Mouse (Mus musculus): ENCODE data around the gene Camta1. TPM values are rescaled to one million over a fixed set of nuclear protein-coding genes. Genes with fewer than 3 reads are reported as not detected.

Camta1 gene
- polyA plus RNA-seq, 1 experiment = 1.8 TPM

- H3K9me3 ChIP-seq (ENCODE audit: control insufficient read depth, low read length) = no peaks in the 10 kb centered on the region
- no peaks in the 10 kb centered on the region for H3K27me3 ChIP-seq (ENCODE audit: control insufficient read depth)
- no peak overlapping the region for H3K4me3 ChIP-seq (replicated peaks)
- no peaks in the 10 kb centered on the region for H3K36me3 ChIP-seq (ENCODE audit: control insufficient read depth)
- no peaks in the 10 kb centered on the region for H3K4me1 ChIP-seq (ENCODE audit: control insufficient read depth)
- TF ChIP-seq GATA1 (IDR thresholded peaks at IDR 0.05; ENCODE audit: low read length) = no peak
- TF ChIP-seq TAL1 (IDR thresholded peaks at IDR 0.05; ENCODE audit: low read length) = no peak
Observed at GRCm38 (mm10) chr4:150944707-150945106, 917.0 kb downstream of the Camta1 start.

DNA sequence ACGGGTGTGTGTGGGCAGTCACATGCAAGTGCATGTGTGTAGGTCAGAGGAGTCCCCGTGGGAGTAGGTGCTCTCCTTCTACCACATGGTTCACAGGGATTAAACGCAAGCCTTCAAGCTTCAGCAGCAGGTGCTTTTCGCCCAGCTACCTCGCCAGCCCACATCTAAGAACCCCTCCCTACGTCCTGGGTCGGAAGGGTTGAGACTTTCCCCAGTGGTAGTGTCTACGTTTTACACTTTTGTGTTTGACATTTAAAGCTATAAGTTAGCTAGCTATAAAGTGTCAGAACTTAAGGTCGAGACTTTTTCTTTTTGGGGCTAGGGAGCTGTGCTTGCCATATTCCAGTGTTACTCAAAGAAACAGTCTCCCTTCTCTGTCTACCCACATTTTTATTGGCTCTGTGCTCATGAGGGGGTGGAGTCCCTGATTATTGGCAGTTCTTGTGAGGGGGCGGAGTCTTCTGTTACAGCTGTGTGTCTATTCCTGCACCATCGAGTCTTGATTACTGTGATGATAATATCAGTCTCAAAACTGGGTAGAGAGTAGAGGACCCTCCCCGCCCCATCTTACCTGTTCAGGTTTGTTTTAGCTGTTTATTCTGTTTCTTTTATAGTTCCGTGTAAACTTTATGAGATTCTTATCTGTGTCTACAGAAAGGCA is 921.6 kb downstream of the Camta1 start:
- no peaks in the 10 kb centered on the region for H3K27me3 ChIP-seq (ENCODE audit: control insufficient read depth)
- no peaks in the 10 kb centered on the region for H3K9me3 ChIP-seq (ENCODE audit: control insufficient read depth, low read length)
- no peaks in the 10 kb centered on the region for H3K4me1 ChIP-seq (ENCODE audit: control insufficient read depth)
- H3K4me3 ChIP-seq (replicated peaks) = no peak overlapping the region
- H3K36me3 ChIP-seq (ENCODE audit: control insufficient read depth) = no peaks in the 10 kb centered on the region
- TF ChIP-seq TAL1 (IDR thresholded peaks at IDR 0.05; ENCODE audit: low read length) (no peak), GATA1 (IDR thresholded peaks at IDR 0.05; ENCODE audit: low read length) (no peak)

DNA sequence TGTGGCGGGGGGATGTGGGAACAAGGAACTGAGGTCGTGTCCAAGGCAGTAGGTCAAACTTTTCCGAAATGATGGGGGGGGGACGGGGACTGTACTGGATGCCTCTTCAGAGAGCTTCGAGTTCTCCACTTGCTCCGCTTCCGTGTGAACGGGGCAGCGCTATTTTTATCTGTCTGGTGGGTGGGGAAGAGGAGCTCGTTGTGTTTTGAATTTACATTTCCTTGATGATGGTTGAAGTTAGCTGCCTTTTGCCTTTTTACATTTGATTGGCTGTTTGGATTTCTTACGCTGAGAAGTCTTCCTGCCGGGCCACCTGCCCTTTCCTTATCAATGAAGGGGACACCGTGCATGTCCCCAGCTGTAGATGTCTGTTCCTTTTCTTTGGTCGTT is 923.6 kb downstream of the Camta1 start:
- Histone ChIP-seq H3K4me1 (ENCODE audit: control insufficient read depth) (no peaks in the 10 kb centered on the region), H3K4me3 (replicated peaks) (no peak overlapping the region), H3K9me3 (ENCODE audit: control insufficient read depth, low read length) (no peaks in the 10 kb centered on the region), H3K27me3 (ENCODE audit: control insufficient read depth) (no peaks in the 10 kb centered on the region), H3K36me3 (ENCODE audit: control insufficient read depth) (no peaks in the 10 kb centered on the region)
- TF ChIP-seq GATA1 (IDR thresholded peaks at IDR 0.05; ENCODE audit: low read length) = no peak
- no peak for TF ChIP-seq TAL1 (IDR thresholded peaks at IDR 0.05; ENCODE audit: low read length)

DNA sequence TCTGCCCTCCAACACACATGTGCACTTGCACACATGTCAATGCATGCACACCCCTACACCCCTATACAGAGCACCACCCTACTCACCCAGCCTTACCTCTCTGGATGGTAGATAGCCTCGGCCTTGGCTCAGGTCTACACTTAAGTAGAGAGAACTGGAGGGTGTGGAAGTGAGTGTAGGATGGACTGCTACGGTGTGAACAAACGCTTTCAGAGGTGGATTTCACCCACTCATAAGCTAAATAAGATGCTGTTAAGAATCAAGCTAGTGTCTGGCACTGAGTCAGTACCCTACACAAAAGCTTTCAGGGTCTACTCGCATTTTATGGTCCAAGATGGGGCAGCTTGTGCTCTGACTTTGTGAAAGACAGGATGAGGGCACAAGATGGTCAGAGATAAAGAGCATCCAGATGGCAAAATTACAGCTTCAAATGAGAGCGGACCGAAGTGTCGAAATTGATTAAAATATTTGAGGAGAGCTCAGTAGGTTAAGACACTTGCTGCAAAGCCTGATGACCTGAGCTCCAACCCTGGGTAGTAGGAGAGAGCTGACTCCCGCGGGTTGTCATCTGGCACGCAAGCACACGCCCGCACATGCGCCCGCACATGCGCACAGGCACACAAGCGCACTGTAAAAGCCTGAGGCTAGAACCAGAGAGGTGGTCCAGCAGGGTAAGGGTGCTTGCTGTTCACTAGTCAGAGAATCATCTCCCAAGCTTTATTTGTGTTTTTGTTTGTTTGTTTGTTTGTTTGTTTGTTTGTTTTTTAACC is 924.2 kb downstream of the Camta1 start:
- H3K4me3 ChIP-seq (replicated peaks) = no peak overlapping the region
- H3K9me3 ChIP-seq (ENCODE audit: control insufficient read depth, low read length) = no peaks in the 10 kb centered on the region
- H3K4me1 ChIP-seq (ENCODE audit: control insufficient read depth) = no peaks in the 10 kb centered on the region
- H3K27me3 ChIP-seq (ENCODE audit: control insufficient read depth) = no peaks in the 10 kb centered on the region
- TF ChIP-seq GATA1 (IDR thresholded peaks at IDR 0.05; ENCODE audit: low read length) = no peak
- TF ChIP-seq TAL1 (IDR thresholded peaks at IDR 0.05; ENCODE audit: low read length) = no peak
- no peaks in the 10 kb centered on the region for H3K36me3 ChIP-seq (ENCODE audit: control insufficient read depth)

DNA sequence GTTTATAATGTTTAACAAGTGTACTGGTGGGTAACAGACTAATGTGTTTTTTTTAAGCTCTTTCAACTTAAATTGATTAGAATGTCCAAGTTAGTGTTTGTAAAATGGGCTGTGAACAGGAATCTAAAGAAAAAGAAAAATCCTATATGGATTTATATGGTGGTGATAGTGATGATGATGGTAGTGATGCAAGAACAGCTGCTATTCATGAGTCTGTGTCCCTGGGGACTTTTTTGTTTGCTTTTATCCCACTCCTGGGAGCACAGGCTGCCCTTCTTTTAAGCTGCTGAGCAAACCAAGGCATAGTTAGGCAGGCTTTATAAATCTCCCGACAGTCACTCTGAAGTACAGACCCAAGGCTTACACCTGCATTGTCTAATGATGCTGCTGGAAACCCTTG is 928.2 kb downstream of the Camta1 start:
- Histone ChIP-seq H3K36me3 (ENCODE audit: control insufficient read depth) (no peaks in the 10 kb centered on the region), H3K9me3 (ENCODE audit: control insufficient read depth, low read length) (no peaks in the 10 kb centered on the region), H3K4me3 (replicated peaks) (no peak overlapping the region), H3K27me3 (ENCODE audit: control insufficient read depth) (peaks cover 5% of the 10 kb centered on the region; the same call in 1 of the 2 replicates), H3K4me1 (ENCODE audit: control insufficient read depth) (no peaks in the 10 kb centered on the region)
- TF ChIP-seq TAL1 (IDR thresholded peaks at IDR 0.05; ENCODE audit: low read length) = no peak
- no peak for TF ChIP-seq GATA1 (IDR thresholded peaks at IDR 0.05; ENCODE audit: low read length)

GRCm38 (mm10) chr4:150927789-150928188 is 933.9 kb downstream of the Camta1 start:
- no peak for TF ChIP-seq TAL1 (IDR thresholded peaks at IDR 0.05; ENCODE audit: low read length)
- no peak for TF ChIP-seq GATA1 (IDR thresholded peaks at IDR 0.05; ENCODE audit: low read length)
- peaks cover 5% of the 10 kb centered on the region for H3K4me1 ChIP-seq (ENCODE audit: control insufficient read depth)
- no peaks in the 10 kb centered on the region for H3K36me3 ChIP-seq (ENCODE audit: control insufficient read depth)
- no peaks in the 10 kb centered on the region for H3K9me3 ChIP-seq (ENCODE audit: control insufficient read depth, low read length)
- no peak overlapping the region for H3K4me3 ChIP-seq (replicated peaks)
- peaks cover 14% of the 10 kb centered on the region for H3K27me3 ChIP-seq (ENCODE audit: control insufficient read depth)

GRCm38 (mm10) chr4:150926924-150927705 is 934.6 kb downstream of the Camta1 start:
- H3K4me3 ChIP-seq (replicated peaks) = no peak overlapping the region

DNA sequence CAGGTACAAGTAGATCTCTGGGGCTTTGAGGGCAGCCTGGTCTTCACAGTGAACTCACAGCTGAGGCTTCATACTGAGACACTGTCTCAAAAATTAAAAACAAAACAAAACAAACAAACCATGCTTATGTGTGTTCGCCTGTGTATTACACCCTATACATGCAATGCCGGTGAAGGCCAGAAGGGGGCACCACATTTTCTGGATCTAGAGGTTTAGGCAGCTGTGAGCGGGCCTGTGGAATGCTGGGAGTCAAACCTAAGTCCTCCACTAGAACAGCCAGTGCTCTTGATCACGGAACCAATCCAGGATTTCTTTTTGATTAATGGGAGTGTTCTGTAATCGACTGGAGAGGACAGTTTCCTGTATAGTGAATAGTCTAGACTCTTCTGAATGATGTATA is 935.8 kb downstream of the Camta1 start:
- Histone ChIP-seq H3K9me3 (ENCODE audit: control insufficient read depth, low read length) (no peaks in the 10 kb centered on the region), H3K4me1 (ENCODE audit: control insufficient read depth) (peaks cover 5% of the 10 kb centered on the region), H3K27me3 (ENCODE audit: control insufficient read depth) (peaks cover 14% of the 10 kb centered on the region), H3K4me3 (replicated peaks) (no peak overlapping the region), H3K36me3 (ENCODE audit: control insufficient read depth) (no peaks in the 10 kb centered on the region)
- TF ChIP-seq TAL1 (IDR thresholded peaks at IDR 0.05; ENCODE audit: low read length) = no peak
- no peak for TF ChIP-seq GATA1 (IDR thresholded peaks at IDR 0.05; ENCODE audit: low read length)

More at GRCm38 (mm10) chr4:150926924-150927705, 934.6 kb downstream of the Camta1 start:
- H3K27me3 ChIP-seq (ENCODE audit: control insufficient read depth) = peaks cover 14% of the 10 kb centered on the region
- no peaks in the 10 kb centered on the region for H3K9me3 ChIP-seq (ENCODE audit: control insufficient read depth, low read length)
- H3K4me1 ChIP-seq (ENCODE audit: control insufficient read depth) = peaks cover 5% of the 10 kb centered on the region
- TF ChIP-seq TAL1 (IDR thresholded peaks at IDR 0.05; ENCODE audit: low read length) (no peak; the same call in 2 of the 3 replicates), GATA1 (IDR thresholded peaks at IDR 0.05; ENCODE audit: low read length) (no peak)
- H3K36me3 ChIP-seq (ENCODE audit: control insufficient read depth) = no peaks in the 10 kb centered on the region

DNA sequence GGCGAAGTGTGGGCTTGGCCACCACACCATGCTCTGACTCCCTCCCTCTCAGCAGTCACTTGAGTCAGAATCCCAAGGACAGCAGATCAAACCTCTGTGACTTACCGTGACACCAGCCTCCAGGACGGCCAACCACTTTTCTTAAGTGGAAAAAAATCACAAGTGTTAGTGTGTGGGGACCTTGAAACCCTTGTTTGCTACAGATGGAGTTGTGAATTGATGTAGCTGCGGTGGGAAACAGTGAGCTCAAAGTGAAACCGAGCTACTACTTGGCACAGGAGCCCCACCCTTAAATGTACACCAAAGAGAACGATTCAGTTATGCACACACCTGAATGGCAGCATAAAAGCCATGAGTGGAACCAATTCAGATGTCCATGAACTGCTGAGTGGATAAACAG is 936.7 kb downstream of the Camta1 start:
- Histone ChIP-seq H3K9me3 (ENCODE audit: control insufficient read depth, low read length) (no peaks in the 10 kb centered on the region), H3K27me3 (ENCODE audit: control insufficient read depth) (peaks cover 13% of the 10 kb centered on the region), H3K4me3 (replicated peaks) (no peak overlapping the region), H3K4me1 (ENCODE audit: control insufficient read depth) (peaks cover 5% of the 10 kb centered on the region), H3K36me3 (ENCODE audit: control insufficient read depth) (no peaks in the 10 kb centered on the region)
- TF ChIP-seq TAL1 (IDR thresholded peaks at IDR 0.05; ENCODE audit: low read length) (no peak), GATA1 (IDR thresholded peaks at IDR 0.05; ENCODE audit: low read length) (no peak)
